Mouse (Mus musculus): ENCODE data around the gene Fgf12. TPM values are rescaled to one million over a fixed set of nuclear protein-coding genes. Genes with fewer than 3 reads are reported as not detected.

Gene Fgf12
- polyA plus RNA-seq, 1 experiment from 2014 or later: 3.3 TPM

DNA sequence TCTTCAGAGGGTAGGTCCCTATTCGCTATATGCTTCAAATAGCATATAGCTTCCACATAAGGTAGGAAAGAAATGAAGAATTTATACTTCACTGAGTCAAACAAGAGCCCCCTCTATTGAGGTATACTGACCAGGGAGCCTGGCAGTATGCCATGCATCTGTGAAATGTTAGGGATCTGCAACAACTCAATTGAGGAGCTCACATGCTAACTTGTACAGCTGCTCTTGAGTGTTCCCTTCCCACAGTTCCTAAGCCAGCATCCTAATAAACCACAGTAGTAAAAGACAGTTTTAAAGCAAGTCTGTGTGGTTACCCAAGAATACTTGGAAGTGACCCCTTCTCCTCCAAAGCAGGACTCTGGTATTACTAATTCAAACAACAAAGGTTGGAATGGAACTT lies 331.3 kb downstream of the Fgf12 start:
- WGBS: 100% methylated on average over 1 of the region's 1 CpGs
- H3K9me3 ChIP-seq (ENCODE audit: control insufficient read depth, low read length): no peaks in the 10 kb centered on the region
- no peaks in the 10 kb centered on the region for H3K36me3 ChIP-seq (ENCODE audit: control insufficient read depth, insufficient read depth, low read length)
- H3K4me2 ChIP-seq (ENCODE audit: low read depth, low read length, severe bottlenecking): no peak overlapping the region
- H3K27me3 ChIP-seq (ENCODE audit: control insufficient read depth, insufficient read depth, low read length): no peaks in the 10 kb centered on the region
- no peak overlapping the region for H3K4me3 ChIP-seq (ENCODE audit: low read depth, low read length)
- ATAC-seq (replicated peaks; ENCODE audit: low FRiP score) (no peak), DNase-seq (ENCODE audit: low spot score) (no peak)
- no peak overlapping the region for H3K27ac ChIP-seq (ENCODE audit: low read depth, low read length)
- H3K4me1 ChIP-seq (replicated peaks; ENCODE audit: control insufficient read depth, insufficient read depth, low read length): no peaks in the 10 kb centered on the region
- no peak overlapping the region for H3K9ac ChIP-seq (ENCODE audit: low read length)

- no peak for DNase-seq (ENCODE audit: low spot score)
- Histone ChIP-seq H3K27ac (ENCODE audit: low read depth, low read length) (no peak overlapping the region), H3K4me1 (replicated peaks; ENCODE audit: control insufficient read depth, insufficient read depth, low read length) (no peaks in the 10 kb centered on the region), H3K9ac (ENCODE audit: low read length) (no peak overlapping the region), H3K27me3 (ENCODE audit: control insufficient read depth, insufficient read depth, low read length) (no peaks in the 10 kb centered on the region), H3K36me3 (ENCODE audit: control insufficient read depth, insufficient read depth, low read length) (no peaks in the 10 kb centered on the region), H3K9me3 (ENCODE audit: control insufficient read depth, low read length) (no peaks in the 10 kb centered on the region), H3K4me3 (ENCODE audit: low read depth, low read length) (no peak overlapping the region), H3K4me2 (ENCODE audit: low read depth, low read length, severe bottlenecking) (no peak overlapping the region)
- WGBS: 85% methylated on average over 3 of the region's 3 CpGs
- no peak for ATAC-seq (replicated peaks; ENCODE audit: low FRiP score)
Observed at GRCm38 (mm10) chr16:28419693-28420299, 333.1 kb downstream of the Fgf12 start.

- no peaks in the 10 kb centered on the region for H3K4me1 ChIP-seq (replicated peaks; ENCODE audit: control insufficient read depth, insufficient read depth, low read length)
- no peaks in the 10 kb centered on the region for H3K9me3 ChIP-seq (ENCODE audit: control insufficient read depth, low read length)
- no peak for DNase-seq (ENCODE audit: low spot score)
- no peak overlapping the region for H3K4me2 ChIP-seq (ENCODE audit: low read depth, low read length, severe bottlenecking)
- H3K36me3 ChIP-seq (ENCODE audit: control insufficient read depth, insufficient read depth, low read length): no peaks in the 10 kb centered on the region
- no peak for ATAC-seq (replicated peaks; ENCODE audit: low FRiP score)
- H3K9ac ChIP-seq (ENCODE audit: low read length): no peak overlapping the region
- H3K27ac ChIP-seq (ENCODE audit: low read depth, low read length): no peak overlapping the region
- 84% methylated on average over 5 of the region's 5 CpGs for WGBS
- no peaks in the 10 kb centered on the region for H3K27me3 ChIP-seq (ENCODE audit: control insufficient read depth, insufficient read depth, low read length)
- no peak overlapping the region for H3K4me3 ChIP-seq (ENCODE audit: low read depth, low read length)
Observed at GRCm38 (mm10) chr16:28411210-28411817, 341.6 kb downstream of the Fgf12 start.

DNA sequence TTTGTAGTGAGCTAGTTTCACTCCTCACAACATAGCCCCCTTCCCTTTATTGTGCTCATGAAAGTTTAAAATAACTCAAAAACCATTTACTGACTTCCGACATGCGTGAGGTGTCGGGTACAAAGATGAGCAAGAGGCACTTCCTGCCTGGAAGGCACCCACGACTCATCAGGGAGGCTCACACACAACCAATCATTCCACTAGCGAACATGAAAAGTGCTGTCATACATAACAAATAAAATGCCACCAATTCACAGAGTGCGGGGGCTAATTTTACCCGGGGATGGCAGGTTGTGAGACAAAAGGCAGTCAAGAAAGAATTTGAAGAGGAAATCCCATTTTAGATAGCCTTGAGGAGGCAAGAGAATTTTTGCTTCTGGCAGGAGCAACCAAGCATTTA lies 344.6 kb downstream of the Fgf12 start:
- no peak overlapping the region for H3K27ac ChIP-seq (ENCODE audit: low read depth, low read length)
- no peak for ATAC-seq (replicated peaks; ENCODE audit: low FRiP score)
- no peaks in the 10 kb centered on the region for H3K9me3 ChIP-seq (ENCODE audit: control insufficient read depth, low read length)
- H3K4me2 ChIP-seq (ENCODE audit: low read depth, low read length, severe bottlenecking): no peak overlapping the region
- H3K9ac ChIP-seq (ENCODE audit: low read length): no peak overlapping the region
- H3K27me3 ChIP-seq (ENCODE audit: control insufficient read depth, insufficient read depth, low read length): no peaks in the 10 kb centered on the region
- WGBS: 80% methylated on average over 7 of the region's 7 CpGs
- H3K4me3 ChIP-seq (ENCODE audit: low read depth, low read length): no peak overlapping the region
- H3K4me1 ChIP-seq (replicated peaks; ENCODE audit: control insufficient read depth, insufficient read depth, low read length): no peaks in the 10 kb centered on the region
- DNase-seq (ENCODE audit: low spot score): no peak
- H3K36me3 ChIP-seq (ENCODE audit: control insufficient read depth, insufficient read depth, low read length): no peaks in the 10 kb centered on the region

DNA sequence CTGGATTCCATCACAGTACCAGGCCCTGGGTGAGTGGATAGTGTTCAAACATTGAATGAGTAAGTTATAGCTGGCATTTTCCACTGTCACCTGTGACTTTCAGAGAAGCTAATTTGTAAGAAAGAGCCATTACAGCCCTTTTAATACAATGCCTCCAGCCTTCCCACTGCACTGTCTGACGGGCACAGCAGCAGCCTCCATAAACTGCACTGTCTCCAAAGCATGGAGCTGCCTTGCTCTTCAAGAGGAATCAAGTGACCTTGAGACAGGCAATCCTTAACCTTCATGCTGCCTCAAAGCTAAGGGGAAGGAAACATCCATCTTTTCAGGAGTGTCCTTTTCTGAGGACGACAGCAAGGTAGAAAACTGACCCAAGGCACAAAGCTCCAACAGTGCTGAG lies 345.0 kb downstream of the Fgf12 start:
- H3K4me1 ChIP-seq (replicated peaks; ENCODE audit: control insufficient read depth, insufficient read depth, low read length): no peaks in the 10 kb centered on the region
- H3K36me3 ChIP-seq (ENCODE audit: control insufficient read depth, insufficient read depth, low read length): no peaks in the 10 kb centered on the region
- H3K4me3 ChIP-seq (ENCODE audit: low read depth, low read length): no peak overlapping the region
- no peak overlapping the region for H3K4me2 ChIP-seq (ENCODE audit: low read depth, low read length, severe bottlenecking)
- H3K27ac ChIP-seq (ENCODE audit: low read depth, low read length): no peak overlapping the region
- no peaks in the 10 kb centered on the region for H3K9me3 ChIP-seq (ENCODE audit: control insufficient read depth, low read length)
- H3K27me3 ChIP-seq (ENCODE audit: control insufficient read depth, insufficient read depth, low read length): no peaks in the 10 kb centered on the region
- no peak overlapping the region for H3K9ac ChIP-seq (ENCODE audit: low read length)
- ATAC-seq (replicated peaks; ENCODE audit: low FRiP score): no peak
- DNase-seq (ENCODE audit: low spot score): no peak
- WGBS: 75% methylated on average over 2 of the region's 2 CpGs

- no peaks in the 10 kb centered on the region for H3K9me3 ChIP-seq (ENCODE audit: control insufficient read depth, low read length)
- no peak overlapping the region for H3K27ac ChIP-seq (ENCODE audit: low read depth, low read length)
- WGBS: 89% methylated on average over 1 of the region's 1 CpGs
- DNase-seq (ENCODE audit: low spot score): no peak
- no peak overlapping the region for H3K4me3 ChIP-seq (ENCODE audit: low read depth, low read length)
- H3K27me3 ChIP-seq (ENCODE audit: control insufficient read depth, insufficient read depth, low read length): no peaks in the 10 kb centered on the region
- no peak for ATAC-seq (replicated peaks; ENCODE audit: low FRiP score)
- H3K9ac ChIP-seq (ENCODE audit: low read length): no peak overlapping the region
- no peak overlapping the region for H3K4me2 ChIP-seq (ENCODE audit: low read depth, low read length, severe bottlenecking)
- no peaks in the 10 kb centered on the region for H3K36me3 ChIP-seq (ENCODE audit: control insufficient read depth, insufficient read depth, low read length)
- H3K4me1 ChIP-seq (replicated peaks; ENCODE audit: control insufficient read depth, insufficient read depth, low read length): no peaks in the 10 kb centered on the region
Observed at GRCm38 (mm10) chr16:28404156-28404555, 348.7 kb downstream of the Fgf12 start.

- no peaks in the 10 kb centered on the region for H3K4me1 ChIP-seq (replicated peaks; ENCODE audit: control insufficient read depth, insufficient read depth, low read length)
- DNase-seq (ENCODE audit: low spot score) (no peak), ATAC-seq (replicated peaks; ENCODE audit: low FRiP score) (no peak)
- H3K27me3 ChIP-seq (ENCODE audit: control insufficient read depth, insufficient read depth, low read length): no peaks in the 10 kb centered on the region
- no peak overlapping the region for H3K4me3 ChIP-seq (ENCODE audit: low read depth, low read length)
- no peaks in the 10 kb centered on the region for H3K9me3 ChIP-seq (ENCODE audit: control insufficient read depth, low read length)
- WGBS: 66% methylated on average over 4 of the region's 4 CpGs
- no peak overlapping the region for H3K9ac ChIP-seq (ENCODE audit: low read length)
- no peak overlapping the region for H3K27ac ChIP-seq (ENCODE audit: low read depth, low read length)
- no peaks in the 10 kb centered on the region for H3K36me3 ChIP-seq (ENCODE audit: control insufficient read depth, insufficient read depth, low read length)
- no peak overlapping the region for H3K4me2 ChIP-seq (ENCODE audit: low read depth, low read length, severe bottlenecking)
Observed at GRCm38 (mm10) chr16:28402701-28403100, 350.2 kb downstream of the Fgf12 start.

DNA sequence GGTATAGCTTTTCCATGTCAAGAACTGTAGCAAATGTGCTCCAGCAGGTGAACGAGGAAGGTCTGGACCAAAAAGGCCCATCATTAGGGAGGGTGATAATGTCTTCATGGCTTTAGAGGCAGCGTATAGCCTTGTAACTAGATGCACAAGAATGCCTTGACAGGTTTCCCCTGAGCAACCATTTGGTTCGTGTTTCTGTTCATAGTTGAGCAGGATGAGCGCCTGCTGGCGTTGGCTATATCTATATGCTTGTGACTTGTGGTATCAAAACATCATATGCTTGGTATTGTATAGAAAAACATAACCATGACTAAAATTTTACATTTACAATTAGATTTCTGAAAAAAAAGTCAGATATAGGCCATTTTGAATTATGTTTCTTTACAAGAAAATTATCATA lies 361.6 kb downstream of the Fgf12 start:
- Histone ChIP-seq H3K4me3 (ENCODE audit: low read depth, low read length) (no peak overlapping the region), H3K27ac (ENCODE audit: low read depth, low read length) (no peak overlapping the region), H3K36me3 (ENCODE audit: control insufficient read depth, insufficient read depth, low read length) (no peaks in the 10 kb centered on the region), H3K27me3 (ENCODE audit: control insufficient read depth, insufficient read depth, low read length) (no peaks in the 10 kb centered on the region), H3K4me1 (replicated peaks; ENCODE audit: control insufficient read depth, insufficient read depth, low read length) (no peaks in the 10 kb centered on the region), H3K9me3 (ENCODE audit: control insufficient read depth, low read length) (no peaks in the 10 kb centered on the region), H3K9ac (ENCODE audit: low read length) (no peak overlapping the region), H3K4me2 (ENCODE audit: low read depth, low read length, severe bottlenecking) (no peak overlapping the region)
- 87% methylated on average over 5 of the region's 5 CpGs for WGBS
- DNase-seq (ENCODE audit: low spot score) (no peak), ATAC-seq (replicated peaks; ENCODE audit: low FRiP score) (no peak)

- H3K27me3 ChIP-seq (ENCODE audit: control insufficient read depth, insufficient read depth, low read length): no peaks in the 10 kb centered on the region
- H3K9ac ChIP-seq (ENCODE audit: low read length): no peak overlapping the region
- no peak for ATAC-seq (replicated peaks; ENCODE audit: low FRiP score)
- no peaks in the 10 kb centered on the region for H3K9me3 ChIP-seq (ENCODE audit: control insufficient read depth, low read length)
- H3K27ac ChIP-seq (ENCODE audit: low read depth, low read length): no peak overlapping the region
- H3K4me3 ChIP-seq (ENCODE audit: low read depth, low read length): no peak overlapping the region
- H3K4me2 ChIP-seq (ENCODE audit: low read depth, low read length, severe bottlenecking): no peak overlapping the region
- WGBS: 86% methylated on average over 4 of the region's 4 CpGs
- no peaks in the 10 kb centered on the region for H3K4me1 ChIP-seq (replicated peaks; ENCODE audit: control insufficient read depth, insufficient read depth, low read length)
- DNase-seq (ENCODE audit: low spot score): no peak
- H3K36me3 ChIP-seq (ENCODE audit: control insufficient read depth, insufficient read depth, low read length): no peaks in the 10 kb centered on the region
Observed at GRCm38 (mm10) chr16:28389114-28389513, 363.8 kb downstream of the Fgf12 start.
